Mouse (Mus musculus): ENCODE results near the gene Lsamp. TPM values are rescaled to one million over a fixed set of nuclear protein-coding genes. Genes with fewer than 3 reads are reported as not detected.

Lsamp gene
- total and polyA plus RNA-seq, 3 experiments = not detected

DNA sequence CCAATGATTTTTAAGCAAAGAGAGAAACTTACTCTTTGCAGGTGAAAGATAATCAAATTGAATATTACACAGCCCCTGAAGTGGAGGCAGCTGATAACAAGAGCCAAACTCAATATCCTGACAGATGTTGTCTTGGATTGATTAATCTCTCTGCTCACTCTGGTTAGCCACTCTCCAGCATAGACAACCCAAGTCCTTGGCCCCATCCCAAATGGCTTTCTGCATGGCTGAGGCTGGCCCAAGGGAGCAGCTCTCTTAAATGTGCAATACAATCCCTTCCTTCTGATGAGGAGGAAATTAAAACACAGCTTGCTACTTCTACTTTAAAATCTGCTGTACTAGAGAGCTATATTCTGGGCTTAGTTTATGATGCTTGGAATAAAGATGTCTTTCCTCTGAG, 1572.9 kb downstream of the Lsamp start:
- Histone ChIP-seq H3K27me3 (replicated peaks) (no peaks in the 10 kb centered on the region), H3K4me2 (ENCODE audit: insufficient read depth, low read depth, poor library complexity, severe bottlenecking) (no peak overlapping the region), H3K9ac (ENCODE audit: insufficient read depth, low read depth) (no peak overlapping the region), H3K4me3 (replicated peaks in 1 of 3; ENCODE audit: low read depth in 2 of 3, low read length in 2 of 3, poor library complexity in 1 of 3) (no peak overlapping the region), H3K79me2 (replicated peaks; ENCODE audit: control insufficient read depth, extremely low read depth, insufficient read depth, poor library complexity, severe bottlenecking) (no peaks in the 10 kb centered on the region), H3K4me1 (ENCODE audit: control insufficient read depth in 1 of 2, insufficient read depth in 2 of 2) (no peaks in the 10 kb centered on the region), H3K27ac (ENCODE audit: insufficient read depth, low read depth) (no peak overlapping the region), H3K9me3 (replicated peaks; ENCODE audit: low read length) (peaks cover 56% of the 10 kb centered on the region), H3K36me3 (replicated peaks in 1 of 2; ENCODE audit: control insufficient read depth in 1 of 2, insufficient read depth in 1 of 2, low read length in 1 of 2) (no peaks in the 10 kb centered on the region)
- no peak for DNase-seq (ENCODE audit: extremely low read depth)
- TF ChIP-seq ETS1 (conservative IDR thresholded peaks at IDR 0.05; ENCODE audit: low read depth, low read length) (no peak), GABPA (IDR thresholded peaks at IDR 0.05; ENCODE audit: insufficient replicate concordance, low read depth, low read length) (no peak), CTCF (conservative IDR thresholded peaks at IDR 0.05 in 1 of 2, IDR thresholded peaks at IDR 0.05 in 1 of 2; ENCODE audit: low read depth in 2 of 2, low read length in 2 of 2) (no peak), ZC3H11A (IDR thresholded peaks at IDR 0.05; ENCODE audit: low read depth, low read length) (no peak), JUND (conservative IDR thresholded peaks at IDR 0.05; ENCODE audit: low read depth, low read length) (no peak), HCFC1 (IDR thresholded peaks at IDR 0.05; ENCODE audit: low read depth, low read length) (no peak), KAT2A (IDR thresholded peaks at IDR 0.05; ENCODE audit: insufficient replicate concordance, low read length) (no peak), USF2 (conservative IDR thresholded peaks at IDR 0.05; ENCODE audit: low read depth, low read length) (no peak), JUN (IDR thresholded peaks at IDR 0.05; ENCODE audit: insufficient read depth, low read depth, low read length) (no peak), MAFK (IDR thresholded peaks at IDR 0.05; ENCODE audit: insufficient replicate concordance, low read length) (no peak), EP300 (IDR thresholded peaks at IDR 0.05; ENCODE audit: low read length) (no peak)
- dilution Hi-C loops (cut with MboI; ENCODE audit: extremely low pct_ligation_motif_present, extremely low pct_unique_long_range_greater_than_20kb, low sequenced_read_pairs) (no loop called here), in situ Hi-C loops (cut with MboI; ENCODE audit: low pct_ligation_motif_present, low pct_unique_long_range_greater_than_20kb, low sequenced_read_pairs) (no loop called here)

DNA sequence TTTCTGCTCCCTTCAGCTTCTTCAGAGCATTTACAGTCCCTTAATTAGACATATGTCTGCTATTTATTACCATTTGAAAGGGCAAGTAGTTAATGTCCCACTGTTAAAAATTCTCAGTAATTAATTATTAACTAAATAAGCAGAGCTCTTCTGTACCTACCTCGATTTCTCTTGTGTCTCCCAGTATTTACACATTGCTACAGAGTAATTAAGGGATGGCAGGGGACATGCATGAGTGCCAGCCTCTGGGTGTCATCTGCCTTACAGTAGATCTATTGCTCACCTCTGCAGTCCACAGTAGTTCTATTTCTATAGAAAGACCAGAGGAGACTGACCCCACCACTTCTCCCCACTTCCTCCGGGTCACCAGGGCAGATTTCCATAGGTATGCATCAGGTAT, 1581.1 kb downstream of the Lsamp start:
- Histone ChIP-seq H3K9me3 (replicated peaks; ENCODE audit: low read length) (peaks cover 60% of the 10 kb centered on the region), H3K27ac (ENCODE audit: insufficient read depth, low read depth) (no peak overlapping the region), H3K4me2 (ENCODE audit: insufficient read depth, low read depth, poor library complexity, severe bottlenecking) (no peak overlapping the region), H3K4me1 (ENCODE audit: control insufficient read depth in 1 of 2, insufficient read depth in 2 of 2) (no peaks in the 10 kb centered on the region), H3K9ac (ENCODE audit: insufficient read depth, low read depth) (no peak overlapping the region), H3K79me2 (replicated peaks; ENCODE audit: control insufficient read depth, extremely low read depth, insufficient read depth, poor library complexity, severe bottlenecking) (no peaks in the 10 kb centered on the region), H3K4me3 (replicated peaks in 1 of 3; ENCODE audit: low read depth in 2 of 3, low read length in 2 of 3, poor library complexity in 1 of 3) (no peak overlapping the region), H3K27me3 (replicated peaks) (no peaks in the 10 kb centered on the region), H3K36me3 (replicated peaks in 1 of 2; ENCODE audit: control insufficient read depth in 1 of 2, insufficient read depth in 1 of 2, low read length in 1 of 2) (no peaks in the 10 kb centered on the region)
- no peak for DNase-seq (ENCODE audit: extremely low read depth)
- in situ Hi-C loops (cut with MboI; ENCODE audit: low pct_ligation_motif_present, low pct_unique_long_range_greater_than_20kb, low sequenced_read_pairs) = no loop called here
- dilution Hi-C loops (cut with MboI; ENCODE audit: extremely low pct_ligation_motif_present, extremely low pct_unique_long_range_greater_than_20kb, low sequenced_read_pairs) = no loop called here
- no peak for TF ChIP-seq NELFE (IDR thresholded peaks at IDR 0.05; ENCODE audit: low read depth, low read length)
- TF ChIP-seq POLR2A (IDR thresholded peaks at IDR 0.05; ENCODE audit: low read depth, low read length) = no peak
- TF ChIP-seq RAD21 (IDR thresholded peaks at IDR 0.05; ENCODE audit: low read depth, low read length) = no peak
- no peak for TF ChIP-seq JUN (IDR thresholded peaks at IDR 0.05; ENCODE audit: insufficient read depth, low read depth, low read length)
- TF ChIP-seq ZMIZ1 (IDR thresholded peaks at IDR 0.05; ENCODE audit: low read depth, low read length) = no peak
- TF ChIP-seq MXI1 (IDR thresholded peaks at IDR 0.05; ENCODE audit: low read depth, low read length) = no peak
- no peak for TF ChIP-seq SIN3A (IDR thresholded peaks at IDR 0.05; ENCODE audit: low read length)
